Mouse (Mus musculus): ENCODE data around the gene Hes1. TPM values are rescaled to one million over a fixed set of nuclear protein-coding genes. Genes with fewer than 3 reads are reported as not detected.

The Hes1 gene
- polyA plus RNA-seq, 1 experiment from 2014 or later, result 76.9 TPM

DNA sequence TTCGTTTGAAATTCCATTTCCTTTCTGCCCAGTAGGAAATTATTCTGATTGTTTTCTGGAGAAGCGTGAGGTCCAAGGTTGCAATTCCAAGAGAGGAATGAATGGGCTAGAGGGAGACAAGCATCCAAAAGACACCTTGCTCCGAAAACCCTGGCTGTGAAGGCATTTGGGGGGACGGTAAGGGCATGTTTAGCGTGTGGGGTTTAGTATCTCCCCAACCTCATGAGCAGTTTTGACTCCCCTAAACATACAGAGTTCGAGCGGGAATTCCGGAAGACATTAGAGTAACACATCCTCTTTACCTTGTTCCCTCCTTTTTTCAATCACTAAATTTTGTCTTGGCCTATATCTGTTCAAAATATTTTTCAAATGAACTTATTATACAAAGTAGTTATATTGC, 429 bp downstream of the Hes1 start:
- Histone ChIP-seq H3K4me1 (replicated peaks) (peaks cover 49% of the 10 kb centered on the region), H3K36me3 (peaks cover 3% of the 10 kb centered on the region; the same call in 1 of the 2 replicates), H3K4me2 (peak overlapping the region; percentile 87), H3K4me3 (replicated peaks) (peak overlapping the region; percentile 78), H3K27ac (peak overlapping the region; percentile 97), H3K9me3 (no peaks in the 10 kb centered on the region), H3K9ac (replicated peaks) (peak overlapping the region; percentile 90; the same call in 1 of the 2 replicates), H3K27me3 (peaks cover 10% of the 10 kb centered on the region; the same call in 1 of the 2 replicates)
- no peak for ATAC-seq (ENCODE audit: insufficient number of reproducible peaks, insufficient read depth, low FRiP score, low TSS enrichment, low read depth)
- WGBS, result under 1% methylated on average over 8 of the region's 8 CpGs

- no peaks in the 10 kb centered on the region for H3K9me3 ChIP-seq
- peak overlapping the region; percentile 78 for H3K4me3 ChIP-seq (replicated peaks)
- H3K27me3 ChIP-seq, result peaks cover 10% of the 10 kb centered on the region; the same call in 1 of the 2 replicates
- peak overlapping the region; percentile 87 for H3K4me2 ChIP-seq
- under 1% methylated on average over 21 of the region's 21 CpGs for WGBS
- peak; percentile 61 for ATAC-seq (ENCODE audit: insufficient number of reproducible peaks, insufficient read depth, low FRiP score, low TSS enrichment, low read depth)
- peak overlapping the region; percentile 97; the same call in 1 of the 2 replicates for H3K27ac ChIP-seq
- H3K4me1 ChIP-seq (replicated peaks), result peaks cover 49% of the 10 kb centered on the region
- H3K36me3 ChIP-seq, result peaks cover 3% of the 10 kb centered on the region; the same call in 1 of the 2 replicates
- H3K9ac ChIP-seq (replicated peaks), result peak overlapping the region; percentile 79; the same call in 1 of the 2 replicates
These were observed 893 bp downstream of the Hes1 start for GRCm38 (mm10) chr16:30065077-30065476.

GRCm38 (mm10) chr16:30065537-30066183, 1.5 kb downstream of the Hes1 start:
- Histone ChIP-seq H3K27me3 (peaks cover 4% of the 10 kb centered on the region; the same call in 1 of the 2 replicates), H3K9ac (replicated peaks) (peak overlapping the region; percentile 79), H3K27ac (peak overlapping the region; percentile 97), H3K36me3 (peaks cover 3% of the 10 kb centered on the region; the same call in 1 of the 2 replicates), H3K4me1 (replicated peaks) (peaks cover 48% of the 10 kb centered on the region), H3K4me2 (peak overlapping the region; percentile 87), H3K9me3 (no peaks in the 10 kb centered on the region), H3K4me3 (replicated peaks) (peak overlapping the region; percentile 78)
- no peak for ATAC-seq (ENCODE audit: insufficient number of reproducible peaks, insufficient read depth, low FRiP score, low TSS enrichment, low read depth)
- under 1% methylated on average over 21 of the region's 21 CpGs for WGBS

- ATAC-seq (ENCODE audit: insufficient number of reproducible peaks, insufficient read depth, low FRiP score, low TSS enrichment, low read depth), result no peak
- Histone ChIP-seq H3K27me3 (peaks cover 3% of the 10 kb centered on the region; the same call in 1 of the 2 replicates), H3K4me1 (replicated peaks) (peaks cover 47% of the 10 kb centered on the region), H3K27ac (peak overlapping the region; percentile 97), H3K9ac (replicated peaks) (peak overlapping the region; percentile 79), H3K9me3 (no peaks in the 10 kb centered on the region), H3K36me3 (peaks cover 3% of the 10 kb centered on the region; the same call in 1 of the 2 replicates), H3K4me2 (peak overlapping the region; percentile 87), H3K4me3 (replicated peaks) (peak overlapping the region; percentile 78)
- under 1% methylated on average over 38 of the region's 38 CpGs for WGBS
These were observed 2.1 kb downstream of the Hes1 start for GRCm38 (mm10) chr16:30066184-30066851.

GRCm38 (mm10) chr16:30066852-30067301, 2.7 kb downstream of the Hes1 start:
- H3K27ac ChIP-seq, result peak overlapping the region; percentile 97
- no peaks in the 10 kb centered on the region for H3K9me3 ChIP-seq
- H3K36me3 ChIP-seq, result peaks cover 3% of the 10 kb centered on the region; the same call in 1 of the 2 replicates
- H3K4me1 ChIP-seq (replicated peaks), result peaks cover 45% of the 10 kb centered on the region
- peak overlapping the region; percentile 78 for H3K4me3 ChIP-seq (replicated peaks)
- no peak for ATAC-seq (ENCODE audit: insufficient number of reproducible peaks, insufficient read depth, low FRiP score, low TSS enrichment, low read depth)
- peak overlapping the region; percentile 79 for H3K9ac ChIP-seq (replicated peaks)
- 0 out of 2 replicates have a peak, but pooled peaks cover 2% of the 10 kb centered on the region for H3K27me3 ChIP-seq
- H3K4me2 ChIP-seq, result peak overlapping the region; percentile 87
- WGBS, result under 1% methylated on average over 46 of the region's 46 CpGs

GRCm38 (mm10) chr16:30068041-30069020, 4.1 kb downstream of the Hes1 start:
- under 1% methylated on average over 36 of the region's 36 CpGs for WGBS
- H3K9me3 ChIP-seq, result no peaks in the 10 kb centered on the region
- peak overlapping the region; percentile 81 for H3K4me2 ChIP-seq
- peak overlapping the region; percentile 45 for H3K9ac ChIP-seq (replicated peaks)
- peak overlapping the region; percentile 34 for H3K4me3 ChIP-seq (replicated peaks)
- H3K27ac ChIP-seq, result peak overlapping the region; percentile 93
- peaks cover 32% of the 10 kb centered on the region for H3K4me1 ChIP-seq (replicated peaks)
- H3K36me3 ChIP-seq, result peaks cover 3% of the 10 kb centered on the region; the same call in 1 of the 2 replicates
- peak; percentile 26; the same call in 1 of the 2 replicates for ATAC-seq (ENCODE audit: insufficient number of reproducible peaks, insufficient read depth, low FRiP score, low TSS enrichment, low read depth)
- H3K27me3 ChIP-seq, result no peaks in the 10 kb centered on the region

GRCm38 (mm10) chr16:30069580-30069949, 5.4 kb downstream of the Hes1 start:
- 0 out of 2 replicates have a peak overlapping the region, but pooled peaks have one; percentile 61 for H3K9ac ChIP-seq (replicated peaks)
- 0 out of 2 replicates have a peak, but pooled peaks have one; percentile 0 for ATAC-seq (ENCODE audit: insufficient number of reproducible peaks, insufficient read depth, low FRiP score, low TSS enrichment, low read depth)
- 2% methylated on average over 4 of the region's 4 CpGs for WGBS
- peak overlapping the region; percentile 39 for H3K4me3 ChIP-seq (replicated peaks)
- peak overlapping the region; percentile 97 for H3K27ac ChIP-seq
- peaks cover 32% of the 10 kb centered on the region for H3K4me1 ChIP-seq (replicated peaks)
- H3K36me3 ChIP-seq, result peaks cover 3% of the 10 kb centered on the region; the same call in 1 of the 2 replicates
- H3K27me3 ChIP-seq, result no peaks in the 10 kb centered on the region
- H3K4me2 ChIP-seq, result peak overlapping the region; percentile 81
- H3K9me3 ChIP-seq, result no peaks in the 10 kb centered on the region

GRCm38 (mm10) chr16:30069950-30070770, 6.0 kb downstream of the Hes1 start:
- Histone ChIP-seq H3K4me2 (peak overlapping the region; percentile 81), H3K9me3 (no peaks in the 10 kb centered on the region), H3K4me3 (replicated peaks) (peak overlapping the region; percentile 39), H3K36me3 (peaks cover 3% of the 10 kb centered on the region; the same call in 1 of the 2 replicates), H3K4me1 (replicated peaks) (peaks cover 32% of the 10 kb centered on the region), H3K9ac (replicated peaks) (peak overlapping the region; percentile 61), H3K27me3 (no peaks in the 10 kb centered on the region), H3K27ac (peak overlapping the region; percentile 97)
- ATAC-seq (ENCODE audit: insufficient number of reproducible peaks, insufficient read depth, low FRiP score, low TSS enrichment, low read depth), result peak; percentile 55
- under 1% methylated on average over 79 of the region's 82 CpGs for WGBS

DNA sequence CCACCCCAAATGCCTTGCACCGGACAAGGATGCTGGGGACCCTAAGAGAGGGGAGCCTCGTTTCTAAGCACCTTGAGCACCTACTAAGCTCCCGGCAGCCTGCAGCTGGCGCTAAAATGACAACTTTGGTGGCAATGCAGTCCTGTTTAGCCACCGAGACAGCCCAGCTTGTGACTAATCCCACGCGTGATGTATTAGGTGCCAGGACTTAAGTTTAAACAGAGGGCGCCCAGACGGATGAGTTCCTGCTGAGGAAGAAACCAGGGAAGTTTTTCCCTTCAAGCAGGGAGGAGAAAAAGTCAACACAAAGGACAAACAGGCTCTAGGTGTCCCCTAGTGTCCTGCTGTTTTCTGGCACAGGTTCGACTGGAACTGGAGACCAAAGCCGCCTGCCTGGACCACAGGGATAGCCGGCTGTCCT, 6.6 kb downstream of the Hes1 start:
- no peaks in the 10 kb centered on the region for H3K9me3 ChIP-seq
- H3K27me3 ChIP-seq, result no peaks in the 10 kb centered on the region
- peaks cover 32% of the 10 kb centered on the region for H3K4me1 ChIP-seq (replicated peaks)
- peak overlapping the region; percentile 61 for H3K9ac ChIP-seq (replicated peaks)
- peak overlapping the region; percentile 97 for H3K27ac ChIP-seq
- ATAC-seq (ENCODE audit: insufficient number of reproducible peaks, insufficient read depth, low FRiP score, low TSS enrichment, low read depth), result no peak
- H3K4me3 ChIP-seq (replicated peaks), result peak overlapping the region; percentile 39
- H3K4me2 ChIP-seq, result peak overlapping the region; percentile 81
- H3K36me3 ChIP-seq, result peaks cover 3% of the 10 kb centered on the region; the same call in 1 of the 2 replicates
- WGBS, result 3% methylated on average over 12 of the region's 12 CpGs

DNA sequence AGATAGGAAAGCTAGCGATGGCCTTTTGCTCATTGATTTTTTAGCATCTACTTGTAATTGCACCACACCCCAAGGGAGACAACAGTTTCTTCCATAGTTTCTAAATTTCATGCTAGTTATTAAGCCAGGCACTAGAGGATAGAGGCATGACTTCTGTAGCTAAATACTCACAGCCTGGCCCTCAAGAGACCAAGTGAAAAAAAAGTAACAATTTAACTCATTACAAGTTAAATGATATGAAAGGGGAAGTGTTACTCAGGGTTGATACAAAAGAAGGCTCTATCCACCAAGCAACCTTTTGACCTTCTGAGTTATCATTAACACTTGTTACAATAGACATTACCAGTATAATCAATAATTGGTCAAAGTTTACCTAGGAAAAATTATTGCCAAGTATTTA, 9.1 kb downstream of the Hes1 start:
- no peak overlapping the region for H3K4me2 ChIP-seq
- H3K36me3 ChIP-seq, result no peaks in the 10 kb centered on the region
- WGBS, result 98% methylated on average over 1 of the region's 1 CpGs
- H3K9ac ChIP-seq (replicated peaks), result no peak overlapping the region
- no peaks in the 10 kb centered on the region for H3K27me3 ChIP-seq
- no peak overlapping the region for H3K27ac ChIP-seq
- H3K9me3 ChIP-seq, result no peaks in the 10 kb centered on the region
- ATAC-seq (ENCODE audit: insufficient number of reproducible peaks, insufficient read depth, low FRiP score, low TSS enrichment, low read depth), result no peak
- peaks cover 29% of the 10 kb centered on the region for H3K4me1 ChIP-seq (replicated peaks)
- H3K4me3 ChIP-seq (replicated peaks), result no peak overlapping the region
